ENCODE assay signal across 8 mouse cellular contexts in the genomic region with DNA sequence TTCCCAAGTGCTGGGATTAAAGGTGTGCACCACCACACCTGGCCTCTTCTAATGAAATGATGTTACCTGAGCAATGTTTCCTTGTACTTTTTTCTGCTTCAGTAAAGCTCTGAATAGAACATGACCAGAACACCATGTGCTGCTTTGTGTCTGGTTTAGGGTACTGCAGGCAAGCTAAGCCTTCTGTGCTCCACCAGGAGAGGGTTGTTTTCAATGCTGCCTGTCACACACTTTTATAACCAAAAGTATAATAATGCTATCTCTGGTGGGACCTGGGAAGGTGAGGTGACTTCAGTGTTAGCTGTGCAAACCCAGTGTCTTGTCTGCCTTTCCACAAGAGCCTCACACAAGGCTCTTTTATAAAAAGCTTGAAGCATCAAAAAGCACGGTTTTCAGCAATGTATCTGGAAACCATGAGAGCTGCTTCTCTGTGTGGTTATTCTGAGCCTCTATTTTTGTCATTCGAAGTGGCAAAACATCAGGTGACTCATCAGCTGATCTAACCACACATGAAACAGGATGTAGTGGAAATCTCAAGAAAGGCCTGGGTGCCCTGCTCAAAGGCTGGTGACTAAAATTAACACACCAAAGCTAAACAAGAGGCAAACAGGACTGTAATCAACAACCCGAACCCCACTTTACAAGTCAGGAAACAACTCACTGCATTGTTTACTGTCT. TPM values are rescaled to one million over a fixed set of nuclear protein-coding genes. Genes with fewer than 3 reads are reported as not detected.
A peak's percentile ranks its signal among the peaks of the same experiment; 100 is the strongest.
DNase-seq lines count a peak whose midpoint lies in the region; ATAC-seq and TF ChIP-seq lines count a peak whose summit lies in the region.

No protein-coding gene starts in this region.

- H3K36me3 ChIP-seq in kidney, adult 2 months (ENCODE audit: control insufficient read depth, insufficient read depth, low read length), result no peaks in the 10 kb centered on the region
- H3K36me3 ChIP-seq in kidney, embryonic 16.5 days (ENCODE audit: insufficient read depth, low read length), result peaks cover 32% of the 10 kb centered on the region
- H3K36me3 ChIP-seq in forebrain, embryonic 16.5 days (ENCODE audit: control insufficient read depth, insufficient read depth), result 0 out of 2 replicates have a peak, but pooled peaks cover 9% of the 10 kb centered on the region

- TF ChIP-seq CTCF in kidney, adult 2 months (conservative IDR thresholded peaks at IDR 0.05; ENCODE audit: insufficient read depth, insufficient read length, low read depth, low read length), result no peak

- H3K9ac ChIP-seq in kidney, embryonic 16.5 days (replicated peaks; ENCODE audit: low read length), result no peak overlapping the region
- no peak overlapping the region for H3K9ac ChIP-seq in forebrain, embryonic 16.5 days (replicated peaks; ENCODE audit: low read depth, low read length)

- no peak overlapping the region for H3K4me2 ChIP-seq in kidney, embryonic 16.5 days (replicated peaks; ENCODE audit: low read depth, low read length)
- H3K4me2 ChIP-seq in forebrain, embryonic 16.5 days (ENCODE audit: low read length), result no peak overlapping the region

- H3K27ac ChIP-seq in kidney, adult 2 months (ENCODE audit: insufficient read depth, low read depth, low read length), result peak overlapping the region; percentile 54; the same call in 1 of the 2 replicates
- no peak overlapping the region for H3K27ac ChIP-seq in kidney, embryonic 16.5 days (ENCODE audit: low read length)
- no peak overlapping the region for H3K27ac ChIP-seq in forebrain, embryonic 16.5 days (ENCODE audit: low read length)

- no peaks in the 10 kb centered on the region for H3K27me3 ChIP-seq in kidney, adult 2 months (replicated peaks; ENCODE audit: control insufficient read depth, insufficient read depth, low read length)
- no peaks in the 10 kb centered on the region for H3K27me3 ChIP-seq in kidney, embryonic 16.5 days (ENCODE audit: insufficient read depth, low read length)
- H3K27me3 ChIP-seq in forebrain, embryonic 16.5 days (replicated peaks; ENCODE audit: control insufficient read depth, insufficient read depth, low read length), result no peaks in the 10 kb centered on the region

- ATAC-seq in kidney, embryonic 16.5 days (ENCODE audit: low FRiP score, low TSS enrichment), result no peak
- peak; percentile 94 for ATAC-seq in CD4-positive, CD25-positive, alpha-beta regulatory T cell, adult 4 months
- ATAC-seq in granulocyte monocyte progenitor cell, adult 5-6 weeks (replicated peaks; ENCODE audit: poor library complexity, severe bottlenecking), result peak; percentile 71
- ATAC-seq in forebrain, embryonic 16.5 days, result no peak

- no peaks in the 10 kb centered on the region; the same call in 1 of the 2 replicates for H3K4me1 ChIP-seq in kidney, adult 2 months (ENCODE audit: control insufficient read depth, insufficient read depth, low read length)
- no peaks in the 10 kb centered on the region; the same call in 1 of the 2 replicates for H3K4me1 ChIP-seq in kidney, embryonic 16.5 days (ENCODE audit: insufficient read depth, low read length)
- H3K4me1 ChIP-seq in forebrain, embryonic 16.5 days (replicated peaks; ENCODE audit: control insufficient read depth, insufficient read depth, low read length), result peaks cover 5% of the 10 kb centered on the region; the same call in 1 of the 2 replicates

- no peaks in the 10 kb centered on the region for H3K9me3 ChIP-seq in kidney, embryonic 16.5 days (ENCODE audit: low read length)
- H3K9me3 ChIP-seq in forebrain, embryonic 16.5 days (ENCODE audit: control insufficient read depth, low read length), result no peaks in the 10 kb centered on the region

- H3K4me3 ChIP-seq in kidney, adult 2 months (ENCODE audit: insufficient read depth, low read depth, low read length), result no peak overlapping the region
- H3K4me3 ChIP-seq in kidney, embryonic 16.5 days (ENCODE audit: low read length), result no peak overlapping the region
- no peak overlapping the region for H3K4me3 ChIP-seq in forebrain, embryonic 16.5 days (replicated peaks; ENCODE audit: low read length)

- DNase-seq in kidney, adult 2 months, result peak; percentile 36
- peak; percentile 28 to 53 for DNase-seq in monocyte, adult 2 months (ENCODE audit: low read depth in 1 of 2, low spot score in 2 of 2)
- DNase-seq in MN1 (ENCODE audit: low spot score), result no peak
- DNase-seq in testis, postnatal 10 days (ENCODE audit: low spot score), result no peak

- 45% methylated on average over 3 of the region's 3 CpGs for WGBS in kidney, adult 2 months
- WGBS in kidney, embryonic 16.5 days, result 76% methylated on average over 3 of the region's 3 CpGs
- 71% methylated on average over 3 of the region's 3 CpGs for WGBS in forebrain, embryonic 16.5 days

- TF ChIP-seq POLR2A in kidney, adult 2 months (IDR thresholded peaks at IDR 0.05; ENCODE audit: low read depth, low read length), result no peak

RNA-seq across cellular contexts. Expression of a gene that starts 33.9 kb away (rescaled TPM):
- 29.0 and 34.4 TPM in 2 replicates for polyA plus RNA-seq in kidney, adult 2 months (2012; rRNA removed)
- polyA plus RNA-seq in kidney, embryonic 16.5 days (2015; fragmentation: Nextera tagmentation; extraction: Ambion mirVana), result 13.6 and 30.1 TPM in 2 replicates
- polyA plus RNA-seq in CD4-positive, CD25-positive, alpha-beta regulatory T cell, adult 4 months (2017; shearing (Covaris generic)), result 10 to 100 TPM; 10.7 to 10.8 TPM
- total RNA-seq in granulocyte monocyte progenitor cell, adult 5-6 weeks (2014; fragmentation: Nextera tagmentation), result 55.0 and 74.2 TPM in 2 replicates
- 41.3 and 50.3 TPM in 2 replicates for total RNA-seq in granulocyte monocyte progenitor cell, adult 5-6 weeks (2017)
- polyA plus RNA-seq in forebrain, embryonic 16.5 days (2015; fragmentation: Nextera tagmentation; extraction: Ambion mirVana), result 27.9 and 28.0 TPM in 2 replicates

Comparison
In these comparisons a context has a peak if more than half of its experiments do, and no peak if none do; other contexts are left out.
1. DNase-seq: peak in kidney, adult 2 months (single experiment) and monocyte, adult 2 months (2 of 2); none in MN1 (single experiment) and testis, postnatal 10 days (single experiment).
2. ATAC-seq: peak in CD4-positive, CD25-positive, alpha-beta regulatory T cell, adult 4 months (single experiment) and granulocyte monocyte progenitor cell, adult 5-6 weeks (single experiment); none in kidney, embryonic 16.5 days (single experiment) and forebrain, embryonic 16.5 days (single experiment).